Mouse (Mus musculus) liver, adult 2 months (tissue): ENCODE measurements around the gene Herc6.

Source experiments
- CTCF ChIP-seq: fragments of 200-500 bp; IDR thresholded peaks from 2 replicates; pipeline ENCODE4 v1.5.1; 2011; ENCODE audit warnings: low read depth, low read length, control low read depth
- POLR2A ChIP-seq: fragments of 200-500 bp; IDR thresholded peaks from 2 replicates; pipeline ENCODE4 v1.6.1; 2011; ENCODE audit warnings: low read length, control low read depth; ENCODE audit not compliant: insufficient read depth; ENCODE audit errors: extremely low read depth

DNA sequence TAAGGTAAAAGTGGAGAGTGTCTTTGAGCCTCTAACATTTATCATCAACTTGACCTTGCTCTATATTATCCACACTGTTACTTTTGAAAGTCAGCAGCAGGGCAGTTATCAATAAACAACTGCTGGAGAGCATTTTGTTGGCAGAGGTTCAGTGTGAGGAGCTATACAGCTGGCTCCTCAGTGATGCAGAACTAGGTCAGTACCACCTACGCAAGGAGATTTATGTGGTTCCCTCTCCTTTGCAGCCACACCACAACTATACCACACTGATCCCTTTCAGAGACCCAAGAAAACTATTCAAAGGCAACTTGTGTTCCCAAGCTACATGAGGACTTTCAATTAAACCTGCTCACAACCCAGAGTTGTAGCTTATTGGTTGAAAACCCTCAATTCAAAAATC, 49.4 kb upstream of the Herc6 start:
- no peak for TF ChIP-seq POLR2A
- TF ChIP-seq CTCF, result no peak
